Mouse (Mus musculus): ENCODE measurements around the gene Dpm3.

DNA sequence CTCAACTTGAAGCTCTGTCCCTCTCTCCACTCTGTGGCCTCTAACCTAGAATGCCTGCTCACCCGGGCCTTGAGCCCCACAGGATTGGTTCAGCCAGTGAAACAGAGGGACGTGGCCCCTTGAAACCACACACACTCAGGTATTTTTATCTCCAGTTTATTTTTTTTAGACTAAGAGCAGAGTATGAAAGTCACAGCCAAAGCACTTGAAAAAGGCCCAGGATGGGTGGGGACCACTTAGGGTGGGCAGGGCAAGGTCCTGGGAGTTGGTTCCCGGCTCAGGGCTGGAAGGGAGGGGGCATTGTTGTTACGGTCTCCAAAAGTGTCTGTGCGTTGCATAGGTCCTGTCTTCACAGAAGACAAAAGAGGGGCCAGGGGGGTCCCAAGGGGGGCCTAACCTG is 55.2 kb downstream of the Dpm3 start:
- TF ChIP-seq CTCF (conservative IDR thresholded peaks at IDR 0.05; ENCODE audit: low read length) (no peak), NANOG (IDR thresholded peaks at IDR 0.05; ENCODE audit: borderline replicate concordance, low read length) (no peak), POU5F1 (IDR thresholded peaks at IDR 0.05; ENCODE audit: borderline replicate concordance, low read length) (no peak)
